Mouse (Mus musculus) thymus, postnatal 25 days (tissue): ENCODE measurements around the gene Vmn2r3.
"Not testable (repeated sequence)": the region's sequence is repeated elsewhere in the genome, so short reads cannot be mapped to it uniquely, and the experiment has no call there.

ENCODE experiments used
- DNase-seq: peaks from one replicate; pipeline ENCODE4 v3.0.0; 2022

Gene Vmn2r3

GRCm38 (mm10) chr3:64289609-64290008 lies at the start of gene Vmn2r3:
TSS of gene Vmn2r3 (minus strand) at chr3:64289709.
- no peak for DNase-seq

DNA sequence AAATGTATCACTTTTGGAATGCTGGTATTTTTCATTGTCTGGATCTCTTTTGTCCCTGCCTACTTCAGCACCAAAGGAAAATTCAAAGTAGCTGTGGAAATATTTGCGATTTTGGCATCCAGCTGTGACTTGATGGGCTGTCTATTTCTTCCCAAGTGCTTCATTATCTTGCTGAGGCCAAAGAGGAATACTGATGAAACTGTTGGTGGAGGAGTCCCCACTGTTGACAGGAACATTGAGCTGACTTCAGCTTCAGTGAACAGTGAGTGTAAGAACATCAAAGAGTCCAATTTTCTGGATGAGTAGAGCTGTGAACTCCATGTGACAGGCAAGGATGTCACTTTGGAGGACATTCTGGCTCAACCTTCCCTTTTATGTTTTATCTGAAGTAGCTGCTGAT lies 43.0 kb upstream of the Vmn2r3 start:
- DNase-seq, result no peak

GRCm38 (mm10) chr3:64321824-64322223 lies 32.3 kb upstream of the Vmn2r3 start:
- DNase-seq, result no peak

- DNase-seq, result no peak
Measured at GRCm38 (mm10) chr3:64306799-64307198, 17.3 kb upstream of the Vmn2r3 start.

DNA sequence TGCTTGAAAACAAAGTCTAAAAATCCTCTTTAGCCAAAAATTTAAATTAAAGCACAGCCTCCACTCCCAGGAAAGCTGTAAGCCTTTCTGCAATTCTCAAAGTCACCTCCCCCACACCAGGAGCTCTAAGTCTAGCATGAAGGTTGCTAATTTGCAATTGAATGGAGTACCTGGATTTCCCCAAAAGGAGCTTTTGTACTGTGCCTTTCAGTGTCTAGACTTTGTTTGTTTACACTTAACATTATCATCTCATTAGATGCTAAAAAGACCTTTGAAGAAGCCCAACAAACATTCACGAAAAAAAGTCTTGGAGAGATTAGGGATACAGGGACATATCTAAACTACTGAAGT lies 23.8 kb downstream of the Vmn2r3 start:
- DNase-seq, result no peak

- DNase-seq, result not testable (repeated sequence)
Measured at GRCm38 (mm10) chr3:64265056-64265761, 24.3 kb downstream of the Vmn2r3 start.

GRCm38 (mm10) chr3:64259582-64259981 lies 29.9 kb downstream of the Vmn2r3 start:
- no peak for DNase-seq

GRCm38 (mm10) chr3:64251646-64252045 lies 37.9 kb downstream of the Vmn2r3 start:
- DNase-seq, result no peak

DNA sequence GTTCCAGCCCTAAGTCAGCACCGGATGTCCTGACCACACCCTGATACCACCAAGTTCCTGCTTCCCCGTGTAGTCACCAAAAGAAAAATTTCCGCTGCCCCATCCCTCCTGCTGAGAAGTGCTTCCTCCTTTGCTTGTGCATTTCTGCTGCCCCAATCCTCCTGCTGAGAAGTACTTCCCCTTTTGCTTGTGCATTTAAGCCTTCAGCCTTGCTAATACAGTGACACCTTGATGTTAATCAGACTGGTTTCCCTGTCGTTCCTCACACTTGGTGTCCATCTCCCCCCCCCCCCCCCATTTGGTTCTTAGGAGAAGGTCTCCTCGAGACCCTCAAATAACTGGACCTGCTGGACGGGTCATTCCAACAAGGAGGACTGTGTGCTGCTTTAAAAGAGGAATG lies 39.0 kb downstream of the Vmn2r3 start:
- not testable (repeated sequence) for DNase-seq

GRCm38 (mm10) chr3:64235459-64235858 lies 54.0 kb downstream of the Vmn2r3 start:
- not testable (repeated sequence) for DNase-seq

GRCm38 (mm10) chr3:64233655-64234054 lies 55.9 kb downstream of the Vmn2r3 start:
- not testable (repeated sequence) for DNase-seq

DNA sequence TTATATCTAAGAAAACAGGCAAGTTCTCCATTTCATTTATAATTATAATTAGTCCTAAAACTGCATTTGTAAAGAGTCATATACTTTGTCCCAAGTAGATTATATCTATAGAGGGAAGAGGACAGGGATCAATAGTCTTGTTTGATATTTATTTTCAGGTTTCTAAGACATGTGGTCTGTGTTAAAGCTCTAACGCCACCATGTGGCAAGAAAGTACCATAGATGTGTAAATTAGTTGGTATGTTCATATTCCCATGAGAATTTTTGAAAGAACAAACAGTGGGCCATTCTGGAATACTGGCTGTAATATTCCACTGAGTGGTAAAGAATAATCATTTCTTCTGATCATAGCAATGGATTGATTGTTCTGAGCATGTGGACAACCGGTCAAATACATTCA lies 62.3 kb downstream of the Vmn2r3 start:
- no peak for DNase-seq
